Mouse (Mus musculus) limb, embryonic 12.5 days (tissue): Measurements from ENCODE around the gene Mrps18a. TPM values are rescaled to one million over a fixed set of nuclear protein-coding genes. Genes with fewer than 3 reads are reported as not detected.

ENCODE experiments used
- ATAC-seq: fragments of 200-750 bp; cut with Nextera tagmentation; 2 replicates; pipeline ENCODE4 v1.8.0; 2017; ENCODE audit warnings: low read depth, moderate TSS enrichment; ENCODE audit not compliant: insufficient number of reproducible peaks, insufficient read depth, low FRiP score, low TSS enrichment
- H3K27ac ChIP-seq: fragments of 300-500 bp; sonication (generic); 2 replicates; pipeline ENCODE4 v1.5.1; 2016; ENCODE audit warnings: mild to moderate bottlenecking, moderate library complexity
- H3K27me3 ChIP-seq: fragments of 300-500 bp; sonication (generic); 2 replicates; pipeline ENCODE4 v1.6.1; 2016; ENCODE audit warnings: mild to moderate bottlenecking, moderate library complexity
- H3K36me3 ChIP-seq: fragments of 300-500 bp; sonication (generic); 2 replicates; pipeline ENCODE4 v1.6.1; 2016; ENCODE audit warnings: mild to moderate bottlenecking, moderate library complexity
- H3K4me1 ChIP-seq: fragments of 300-500 bp; sonication (generic); replicated peaks from 2 replicates; pipeline ENCODE4 v1.6.1; 2016
- H3K4me2 ChIP-seq: fragments of 300-500 bp; sonication (generic); 2 replicates; pipeline ENCODE4 v1.6.1; 2016; ENCODE audit warnings: mild to moderate bottlenecking, moderate library complexity
- H3K4me3 ChIP-seq: fragments of 300-500 bp; sonication (generic); replicated peaks from 2 replicates; pipeline ENCODE4 v1.5.1; 2016; ENCODE audit warnings: mild to moderate bottlenecking
- H3K9ac ChIP-seq: fragments of 300-500 bp; sonication (generic); replicated peaks from 2 replicates; pipeline ENCODE4 v1.6.1; 2016; ENCODE audit warnings: mild to moderate bottlenecking, moderate library complexity
- H3K9me3 ChIP-seq: fragments of 300-500 bp; sonication (generic); 2 replicates; pipeline ENCODE4 v1.6.1; 2016; ENCODE audit warnings: mild to moderate bottlenecking, moderate library complexity
- WGBS: fragments of 180-500 bp; shearing (Covaris S2); methylation state at CpG from one replicate; pipeline ENCODE4 v1.1.7; 2016; 5-methylcytosine and 5-hydroxymethylcytosine counted together
- polyA plus RNA-seq: library from polyadenylated mRNA; unstranded; fragments of >200 nt; fragmentation: Nextera tagmentation; extraction: Ambion mirVana; gene quantifications from 2 replicates; pipeline ENCODE4 v1.2.1, GENCODE M21; 2016

Mrps18a gene
- polyA plus RNA-seq, result 143 and 144 TPM in 2 replicates

DNA sequence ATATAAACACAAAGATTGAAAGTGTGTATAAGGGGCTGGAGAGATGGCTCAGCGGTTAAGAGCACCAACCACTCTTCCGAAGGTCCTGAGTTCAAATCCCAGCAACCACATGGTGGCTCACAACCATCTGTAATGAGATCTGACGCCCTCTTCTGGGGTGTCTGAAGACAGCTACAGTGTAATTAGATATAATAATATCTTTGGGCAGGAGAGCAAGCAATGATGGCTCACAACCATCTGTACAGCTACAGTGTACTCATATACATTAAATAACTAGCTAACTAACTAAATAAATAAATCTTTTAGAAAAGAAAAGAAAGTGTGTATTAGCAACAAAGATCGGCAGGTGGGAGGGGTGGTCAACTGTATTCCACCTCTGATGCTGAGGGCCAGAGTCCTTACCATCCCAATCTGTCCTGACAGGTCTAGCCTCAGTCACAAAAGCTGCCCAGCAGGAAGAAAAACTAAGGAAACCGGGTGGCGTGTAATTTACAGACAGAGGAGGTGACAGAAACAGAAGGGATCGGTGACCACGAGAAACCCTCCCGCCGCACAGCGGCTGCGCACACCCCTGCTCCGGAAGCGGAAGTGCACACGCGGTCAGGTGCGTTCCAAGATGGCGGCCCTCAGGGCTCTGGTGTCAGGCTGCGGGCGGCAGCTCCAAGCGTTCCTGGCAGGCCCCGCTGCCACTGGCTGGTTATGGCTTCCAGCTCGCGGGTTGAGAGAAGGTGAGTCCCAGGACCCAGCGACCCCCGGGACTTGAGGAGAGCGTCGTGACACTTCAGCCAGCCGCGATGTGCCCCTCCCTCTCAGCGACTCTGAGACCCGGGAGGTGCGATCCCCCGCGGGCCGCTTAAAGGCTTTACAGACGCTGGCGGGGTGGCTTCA lies at the start of gene Mrps18a:
Gene Mrps18a (plus strand): TSS at position 585 of the 888 bp plus-strand sequence.
- Histone ChIP-seq H3K9me3 (no peaks in the 10 kb centered on the region), H3K4me2 (peak within 1 kb of the TSS; percentile 82), H3K36me3 (peaks cover 15% of the 10 kb centered on the region; the same call in 1 of the 2 replicates), H3K4me1 (peaks cover 20% of the 10 kb centered on the region), H3K27ac (peak within 1 kb of the TSS; percentile 82), H3K9ac (peak within 1 kb of the TSS; percentile 79), H3K4me3 (peak within 1 kb of the TSS; percentile 85), H3K27me3 (no peaks in the 10 kb centered on the region)
- ATAC-seq, result peak; percentile 85; the same call in 1 of the 2 replicates
- WGBS, result 5% methylated on average over 38 of the region's 38 CpGs

DNA sequence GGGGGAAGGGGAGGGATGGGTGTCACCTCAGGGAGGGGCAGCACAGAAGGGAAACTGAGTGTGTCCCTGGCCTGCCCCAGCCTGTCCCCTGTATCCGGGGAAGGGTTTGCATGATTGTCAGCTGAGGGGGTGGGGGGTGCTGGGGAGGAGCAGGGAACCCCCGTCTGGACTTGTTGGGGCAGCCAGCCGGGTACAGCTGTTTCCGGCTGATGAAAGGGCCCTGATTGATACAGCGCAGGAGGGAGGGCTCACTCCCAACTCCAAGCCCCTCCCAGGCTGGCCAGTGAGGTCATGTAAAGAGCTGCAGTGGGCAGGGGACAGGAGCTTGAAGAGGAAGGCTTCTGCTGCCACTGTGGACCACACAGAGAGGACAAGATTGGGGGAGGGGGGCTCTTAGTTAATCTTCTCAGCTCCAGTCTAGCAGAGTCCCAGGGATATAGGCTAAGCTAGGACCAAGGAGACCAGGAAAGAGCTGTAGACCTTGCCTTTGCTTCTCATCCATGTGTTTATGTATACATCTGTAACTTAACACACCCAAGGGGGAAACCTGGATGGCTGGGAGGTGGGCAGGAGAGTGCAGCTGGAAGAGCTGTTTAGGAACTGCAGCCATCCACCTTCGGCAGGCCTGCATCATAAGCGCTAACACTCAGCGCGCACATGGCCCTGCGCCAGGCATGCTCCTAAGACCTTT lies 47.4 kb upstream of the Mrps18a start:
- Histone ChIP-seq H3K4me3 (no peak overlapping the region; the same call in 1 of the 2 replicates), H3K27ac (peak overlapping the region; percentile 82), H3K9ac (no peak overlapping the region), H3K4me1 (peaks cover 25% of the 10 kb centered on the region), H3K27me3 (no peaks in the 10 kb centered on the region), H3K4me2 (peak overlapping the region; percentile 33), H3K36me3 (no peaks in the 10 kb centered on the region), H3K9me3 (no peaks in the 10 kb centered on the region)
- ATAC-seq, result peak; percentile 83
- 21% methylated on average over 10 of the region's 10 CpGs for WGBS

DNA sequence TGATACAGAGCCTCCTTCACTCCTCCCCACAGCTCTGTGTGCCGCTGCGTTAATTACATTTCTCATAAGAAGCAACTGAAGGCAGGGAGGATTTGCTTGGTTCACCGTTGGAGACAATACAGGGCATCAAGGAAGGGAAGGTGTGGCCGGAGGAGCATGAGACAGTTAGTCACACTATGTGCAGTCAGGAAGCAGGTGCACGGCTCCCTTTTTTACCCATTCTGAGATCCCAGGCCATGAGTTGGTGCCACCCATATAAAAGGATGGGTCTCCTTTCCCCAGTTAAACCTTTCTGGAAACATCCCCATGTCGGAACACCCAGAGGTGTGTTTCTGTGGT lies 46.8 kb upstream of the Mrps18a start:
- Histone ChIP-seq H3K27ac (peak overlapping the region; percentile 82), H3K4me2 (peak overlapping the region; percentile 33; the same call in 1 of the 2 replicates), H3K4me3 (no peak overlapping the region), H3K9ac (no peak overlapping the region), H3K36me3 (no peaks in the 10 kb centered on the region), H3K4me1 (peaks cover 25% of the 10 kb centered on the region), H3K9me3 (no peaks in the 10 kb centered on the region), H3K27me3 (no peaks in the 10 kb centered on the region)
- ATAC-seq, result 0 out of 2 replicates have a peak, but pooled peaks have one; percentile 4
- 61% methylated on average over 6 of the region's 6 CpGs for WGBS

DNA sequence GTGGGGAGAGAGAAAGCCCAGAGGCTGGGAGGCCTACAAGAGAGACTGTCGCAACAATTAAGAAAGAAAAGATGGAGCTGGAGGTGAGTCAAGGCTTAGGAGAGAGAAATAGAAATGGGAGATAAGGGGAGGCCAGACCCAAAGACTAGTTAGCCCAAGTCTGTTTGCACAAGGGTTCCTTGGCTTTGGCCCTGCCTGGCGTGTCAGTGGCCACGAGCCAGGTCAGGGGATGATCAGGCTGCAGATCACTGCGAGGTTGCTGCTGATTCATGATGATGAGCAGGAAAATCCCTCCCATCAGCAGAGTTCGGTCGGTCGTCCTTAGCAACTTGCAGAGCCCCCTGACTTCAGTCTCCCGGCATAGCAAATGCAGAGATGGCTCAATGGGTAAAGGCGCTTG lies 40.7 kb upstream of the Mrps18a start:
- ATAC-seq, result no peak
- no peak overlapping the region for H3K4me3 ChIP-seq
- no peaks in the 10 kb centered on the region for H3K27me3 ChIP-seq
- peaks cover 29% of the 10 kb centered on the region for H3K4me1 ChIP-seq
- H3K4me2 ChIP-seq, result no peak overlapping the region
- no peaks in the 10 kb centered on the region for H3K9me3 ChIP-seq
- no peaks in the 10 kb centered on the region for H3K36me3 ChIP-seq
- H3K9ac ChIP-seq, result no peak overlapping the region
- WGBS, result 80% methylated on average over 9 of the region's 9 CpGs
- no peak overlapping the region for H3K27ac ChIP-seq

DNA sequence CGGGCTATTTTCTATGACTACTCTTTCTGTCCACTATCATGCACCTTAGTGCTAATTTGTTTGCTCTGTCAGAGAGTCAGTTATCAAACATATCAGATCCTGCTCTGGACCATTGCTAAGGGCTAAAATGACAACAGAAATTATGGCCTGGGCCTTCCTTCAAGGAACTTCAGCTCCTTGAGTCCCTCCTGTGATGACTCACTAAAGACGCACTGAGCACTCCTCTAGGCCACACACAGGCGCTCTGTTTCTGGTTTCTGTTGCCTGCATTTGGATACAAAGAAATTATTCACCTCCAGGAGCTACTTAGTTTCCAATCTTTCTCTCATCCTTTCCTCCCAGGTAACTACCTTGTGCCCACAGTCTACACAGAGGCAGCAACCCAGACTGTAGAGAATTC lies 39.3 kb upstream of the Mrps18a start:
- H3K4me1 ChIP-seq, result peaks cover 33% of the 10 kb centered on the region
- no peak overlapping the region for H3K27ac ChIP-seq
- H3K4me2 ChIP-seq, result no peak overlapping the region
- no peaks in the 10 kb centered on the region for H3K36me3 ChIP-seq
- WGBS, result 89% methylated on average over 3 of the region's 3 CpGs
- no peaks in the 10 kb centered on the region for H3K9me3 ChIP-seq
- no peaks in the 10 kb centered on the region for H3K27me3 ChIP-seq
- no peak overlapping the region for H3K4me3 ChIP-seq
- ATAC-seq, result no peak
- H3K9ac ChIP-seq, result no peak overlapping the region

DNA sequence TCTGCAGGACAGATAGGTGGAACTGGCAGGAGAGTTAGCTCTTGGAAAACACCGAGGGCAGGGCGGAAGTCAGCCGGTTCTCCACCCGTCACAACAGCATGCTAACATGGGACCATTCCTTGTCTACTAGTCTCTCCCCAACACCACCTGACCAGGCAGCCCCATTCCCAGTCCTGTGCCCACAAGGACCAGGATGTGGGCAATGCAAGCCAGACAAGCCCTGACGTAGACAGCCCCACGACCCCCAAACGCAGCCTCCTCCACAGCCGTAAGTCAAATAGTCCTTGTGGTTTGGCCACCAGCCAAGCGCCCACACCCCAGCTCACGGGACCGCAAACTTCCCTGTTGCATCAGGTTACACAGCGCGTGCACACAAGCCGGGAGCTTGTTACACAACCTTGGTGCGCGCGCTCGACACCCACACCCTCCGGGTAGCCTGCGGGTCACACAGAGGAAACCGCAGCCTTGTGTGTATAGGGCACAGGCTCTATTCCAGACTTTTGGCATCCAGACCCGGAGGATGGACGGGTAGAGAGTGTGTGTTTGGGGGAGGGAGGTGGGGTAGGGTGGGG lies 37.0 kb upstream of the Mrps18a start:
- 23% methylated on average over 23 of the region's 23 CpGs for WGBS
- Histone ChIP-seq H3K27ac (peak overlapping the region; percentile 59), H3K9me3 (0 out of 2 replicates have a peak, but pooled peaks cover 1% of the 10 kb centered on the region), H3K4me3 (peak overlapping the region; percentile 24), H3K4me2 (peak overlapping the region; percentile 48), H3K9ac (no peak overlapping the region), H3K27me3 (no peaks in the 10 kb centered on the region), H3K4me1 (peaks cover 34% of the 10 kb centered on the region), H3K36me3 (no peaks in the 10 kb centered on the region)
- ATAC-seq, result peak; percentile 92

DNA sequence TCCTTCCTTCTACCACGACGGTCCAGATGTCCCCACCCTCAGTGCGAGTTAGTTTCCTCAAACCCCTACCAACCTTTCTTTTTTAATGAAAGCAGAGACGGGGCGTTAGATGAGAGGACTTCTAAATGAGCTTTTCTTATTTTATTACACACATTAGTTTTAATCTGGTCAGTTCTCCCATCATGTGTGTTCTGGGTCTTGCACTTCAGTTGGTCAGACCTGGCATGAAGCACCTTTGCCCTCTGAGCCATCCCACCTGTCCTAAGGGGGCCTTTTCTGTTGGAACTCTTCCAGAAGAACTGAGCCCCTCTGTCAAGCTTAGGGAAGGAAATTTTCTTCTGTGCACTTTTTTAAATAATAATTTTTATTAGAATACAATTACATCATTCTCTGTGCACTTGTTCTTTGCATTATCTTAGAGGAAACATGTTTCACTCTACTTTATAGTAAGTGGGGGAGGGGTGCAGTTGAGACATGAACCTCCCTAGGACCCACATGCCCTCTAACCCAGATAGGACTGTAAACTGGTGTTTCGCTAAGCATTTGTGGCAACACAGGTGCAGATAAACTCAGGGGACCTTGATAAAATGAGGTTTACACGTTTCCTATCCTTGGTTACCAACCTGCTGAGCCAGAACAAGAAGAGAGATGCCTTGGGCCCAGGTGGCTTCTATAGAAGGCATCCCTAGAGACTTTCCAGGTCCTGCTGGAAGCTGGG lies 36.2 kb upstream of the Mrps18a start:
- no peak for ATAC-seq
- no peaks in the 10 kb centered on the region for H3K27me3 ChIP-seq
- peak overlapping the region; percentile 24 for H3K4me3 ChIP-seq
- 0 out of 2 replicates have a peak, but pooled peaks cover 6% of the 10 kb centered on the region for H3K9me3 ChIP-seq
- H3K36me3 ChIP-seq, result no peaks in the 10 kb centered on the region
- no peak overlapping the region for H3K9ac ChIP-seq
- 39% methylated on average over 7 of the region's 7 CpGs for WGBS
- H3K4me2 ChIP-seq, result peak overlapping the region; percentile 48
- H3K27ac ChIP-seq, result peak overlapping the region; percentile 59
- H3K4me1 ChIP-seq, result peaks cover 31% of the 10 kb centered on the region

DNA sequence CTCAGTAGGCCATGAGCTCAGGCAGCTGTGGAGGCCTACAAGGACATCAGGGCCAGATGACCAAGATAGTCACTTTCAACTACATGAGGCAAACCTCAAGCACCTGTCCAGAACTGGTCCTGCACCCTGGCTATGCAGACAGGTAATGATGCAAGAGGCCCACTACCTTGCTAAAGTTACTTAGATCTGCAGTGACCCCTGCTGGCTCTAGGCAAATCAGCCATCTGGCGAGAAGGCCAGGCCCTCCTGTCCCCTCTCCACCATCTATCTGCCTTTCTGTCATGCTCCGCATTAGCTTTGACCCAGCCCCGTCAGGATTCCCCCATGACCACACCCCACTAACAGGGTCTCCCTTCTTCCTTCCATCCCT lies 35.7 kb upstream of the Mrps18a start:
- H3K4me3 ChIP-seq, result no peak overlapping the region
- H3K36me3 ChIP-seq, result no peaks in the 10 kb centered on the region
- 0 out of 2 replicates have a peak, but pooled peaks cover 6% of the 10 kb centered on the region for H3K9me3 ChIP-seq
- ATAC-seq, result no peak
- WGBS, result 52% methylated on average over 3 of the region's 3 CpGs
- no peaks in the 10 kb centered on the region for H3K27me3 ChIP-seq
- H3K9ac ChIP-seq, result no peak overlapping the region
- H3K4me1 ChIP-seq, result peaks cover 26% of the 10 kb centered on the region
- no peak overlapping the region for H3K4me2 ChIP-seq
- 0 out of 2 replicates have a peak overlapping the region, but pooled peaks have one; percentile 18 for H3K27ac ChIP-seq

DNA sequence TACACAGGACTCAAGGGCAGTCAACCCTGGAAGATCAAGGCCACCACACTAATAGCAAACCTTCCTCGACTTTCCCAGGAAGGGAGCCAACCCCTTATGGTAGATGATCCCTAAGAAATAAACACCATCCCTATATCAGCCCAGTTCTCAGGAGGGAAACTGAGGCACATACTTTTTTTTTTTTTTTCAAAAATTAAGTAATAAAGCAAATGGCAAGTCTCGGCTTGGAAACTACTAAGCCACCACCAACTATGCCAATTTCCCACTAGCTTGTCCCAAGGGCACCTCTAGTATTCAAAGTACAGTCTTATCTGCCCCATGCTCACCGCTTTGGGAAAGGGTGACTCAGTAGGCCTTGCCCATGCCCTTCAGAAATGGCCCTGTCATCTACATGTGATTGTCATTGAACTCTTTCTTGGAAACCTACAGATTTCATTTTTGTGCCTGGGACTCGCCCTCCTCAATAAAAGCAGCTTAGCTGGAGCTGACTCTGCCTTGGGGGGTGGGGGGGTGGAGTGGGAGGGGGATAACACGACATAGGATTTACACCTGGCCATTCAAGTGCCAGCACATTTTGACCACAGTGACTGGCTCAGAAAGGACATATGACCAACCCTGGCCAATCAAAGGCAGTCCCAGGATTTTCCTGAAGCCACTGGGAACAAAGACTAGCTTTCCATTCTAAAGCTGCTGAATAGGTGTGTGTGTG lies 35.1 kb upstream of the Mrps18a start:
- Histone ChIP-seq H3K4me1 (peaks cover 28% of the 10 kb centered on the region), H3K27ac (0 out of 2 replicates have a peak overlapping the region, but pooled peaks have one; percentile 18), H3K9me3 (0 out of 2 replicates have a peak, but pooled peaks cover 6% of the 10 kb centered on the region), H3K4me2 (no peak overlapping the region), H3K4me3 (no peak overlapping the region), H3K27me3 (no peaks in the 10 kb centered on the region), H3K36me3 (no peaks in the 10 kb centered on the region), H3K9ac (no peak overlapping the region)
- no peak for ATAC-seq
- WGBS, result 74% methylated on average over 5 of the region's 5 CpGs

DNA sequence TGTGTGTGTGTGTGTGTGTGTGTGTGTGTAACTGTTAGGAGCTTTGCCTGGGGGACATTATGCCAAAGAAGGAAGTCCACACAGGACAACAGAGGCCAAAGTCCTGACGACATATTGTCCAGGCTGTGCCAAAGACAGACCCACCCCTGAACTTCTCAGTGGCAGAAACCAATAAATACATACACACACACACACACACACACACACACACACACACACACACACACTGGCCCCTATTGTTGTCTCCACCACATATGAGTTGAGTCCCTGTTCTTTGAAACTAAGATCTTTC lies 34.6 kb upstream of the Mrps18a start:
- H3K4me3 ChIP-seq, result no peak overlapping the region
- no peak overlapping the region for H3K27ac ChIP-seq
- no peaks in the 10 kb centered on the region for H3K27me3 ChIP-seq
- H3K4me2 ChIP-seq, result no peak overlapping the region
- no peak overlapping the region for H3K9ac ChIP-seq
- H3K9me3 ChIP-seq, result 0 out of 2 replicates have a peak, but pooled peaks cover 6% of the 10 kb centered on the region
- ATAC-seq, result no peak
- no peaks in the 10 kb centered on the region for H3K36me3 ChIP-seq
- WGBS, result 43% methylated on average over 1 of the region's 1 CpGs
- peaks cover 28% of the 10 kb centered on the region for H3K4me1 ChIP-seq
